Mouse (Mus musculus) hindbrain, embryonic 14.5 days (tissue): ENCODE measurements at regions not wholly inside any gene's neighbourhood (a gene's known extent, or its start where the extent isn't known, plus 50 kb on each side); places are given as distances from the start of the nearest gene placed in this dataset.

ENCODE experiments used
- ATAC-seq: fragments of 200-750 bp; cut with Nextera tagmentation; 2 replicates; pipeline ENCODE4 v1.8.0; 2017; ENCODE audit warnings: moderate number of reproducible peaks, mild to moderate bottlenecking, moderate TSS enrichment, moderate library complexity; ENCODE audit not compliant: low FRiP score
- DNase-seq: peaks from one replicate; pipeline ENCODE4 v3.0.0-alpha.2; 2015; ENCODE audit warnings: low spot score
- H3K27ac ChIP-seq: fragments of 300-500 bp; sonication (generic); 2 replicates; pipeline ENCODE4 v1.5.1; 2014; ENCODE audit warnings: mild to moderate bottlenecking, moderate library complexity
- H3K27me3 ChIP-seq: fragments of 300-500 bp; sonication (generic); 2 replicates; pipeline ENCODE4 v1.6.1; 2014; ENCODE audit warnings: mild to moderate bottlenecking, low read length, mixed read lengths; ENCODE audit not compliant: control insufficient read depth, insufficient read depth
- H3K36me3 ChIP-seq: fragments of 300-500 bp; sonication (generic); replicated peaks from 2 replicates; pipeline ENCODE4 v1.6.1; 2014; ENCODE audit not compliant: control insufficient read depth, insufficient read depth
- H3K4me1 ChIP-seq: fragments of 300-500 bp; sonication (generic); replicated peaks from 2 replicates; pipeline ENCODE4 v1.6.1; 2014; ENCODE audit warnings: antibody characterized with exemption, low read length, mixed read lengths; ENCODE audit not compliant: control insufficient read depth, insufficient read depth
- H3K4me2 ChIP-seq: fragments of 300-500 bp; sonication (generic); replicated peaks from 2 replicates; pipeline ENCODE4 v1.6.1; 2014; ENCODE audit warnings: mild to moderate bottlenecking, moderate library complexity
- H3K4me3 ChIP-seq: fragments of 300-500 bp; sonication (generic); replicated peaks from 2 replicates; pipeline ENCODE4 v1.5.1; 2014; ENCODE audit warnings: mild to moderate bottlenecking, low read length
- H3K9ac ChIP-seq: fragments of 300-500 bp; sonication (generic); 2 replicates; pipeline ENCODE4 v1.6.1; 2014
- H3K9me3 ChIP-seq: fragments of 300-500 bp; sonication (generic); 2 replicates; pipeline ENCODE4 v1.6.1; 2016; ENCODE audit warnings: low read length; ENCODE audit not compliant: control insufficient read depth
- WGBS: fragments of 180-500 bp; shearing (Covaris S2); extraction: QIAGEN DNeasy Blood & Tissue Kit; methylation state at CpG from one replicate; pipeline ENCODE4 v1.1.7; 2014; 5-methylcytosine and 5-hydroxymethylcytosine counted together

- H3K4me3 ChIP-seq = no peak overlapping the region
- ATAC-seq = no peak
- H3K27ac ChIP-seq = no peak overlapping the region
- no peak overlapping the region for H3K4me2 ChIP-seq
- WGBS = 71% methylated on average over 6 of the region's 6 CpGs
- H3K9me3 ChIP-seq = no peaks in the 10 kb centered on the region
- DNase-seq = no peak
- H3K9ac ChIP-seq = no peak overlapping the region
- no peaks in the 10 kb centered on the region for H3K27me3 ChIP-seq
- no peaks in the 10 kb centered on the region for H3K36me3 ChIP-seq
- H3K4me1 ChIP-seq = peaks cover 9% of the 10 kb centered on the region
Observed at GRCm38 (mm10) chr2:168332972-168333371, 51.4 kb upstream of the Kcng1 start.
